Mouse (Mus musculus) E14TG2a.4 (cell line): Measurements from ENCODE around the gene Gm21970.

Source experiments
- CTCF ChIP-seq: conservative IDR thresholded peaks from 2 replicates; pipeline ENCODE4 v1.5.1; 2014; ENCODE audit warnings: low read length
- NANOG ChIP-seq: IDR thresholded peaks from 2 replicates; pipeline ENCODE4 v1.6.1; 2014; ENCODE audit warnings: borderline replicate concordance, low read length, mixed read lengths
- POU5F1 ChIP-seq: IDR thresholded peaks from 2 replicates; pipeline ENCODE4 v1.6.1; 2014; ENCODE audit warnings: low read length, borderline replicate concordance

DNA sequence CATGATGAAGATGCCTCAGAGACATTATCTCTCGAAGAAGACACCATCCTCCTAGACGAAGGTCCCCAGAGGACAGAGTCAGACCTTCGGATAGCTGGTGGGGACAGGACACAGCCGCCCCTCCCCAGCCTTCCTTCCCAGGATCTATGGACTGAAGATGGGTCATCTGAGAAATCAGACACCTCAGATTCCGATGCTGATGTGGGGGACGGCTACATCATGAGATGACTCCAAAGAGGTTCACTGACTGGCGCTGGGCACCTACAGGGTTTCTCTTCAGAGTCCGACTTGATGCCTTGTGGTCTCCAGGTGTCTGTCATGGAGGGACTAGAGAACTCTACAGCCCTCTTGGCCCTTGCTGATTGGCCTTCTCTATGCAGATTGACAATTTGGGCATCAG is 12.7 kb downstream of the Gm21970 start:
- TF ChIP-seq CTCF (no peak), POU5F1 (no peak), NANOG (no peak)
